Mouse (Mus musculus) 3T3-L1 (cell line): ENCODE results near the gene Panx1.
A peak's percentile ranks its signal among the peaks of the same experiment; 100 is the strongest.

ENCODE experiments used
- DNase-seq: peaks from one replicate; pipeline ENCODE4 v3.0.0-alpha.2; 2015; ENCODE audit warnings: low read depth, low spot score

The Panx1 gene

DNA sequence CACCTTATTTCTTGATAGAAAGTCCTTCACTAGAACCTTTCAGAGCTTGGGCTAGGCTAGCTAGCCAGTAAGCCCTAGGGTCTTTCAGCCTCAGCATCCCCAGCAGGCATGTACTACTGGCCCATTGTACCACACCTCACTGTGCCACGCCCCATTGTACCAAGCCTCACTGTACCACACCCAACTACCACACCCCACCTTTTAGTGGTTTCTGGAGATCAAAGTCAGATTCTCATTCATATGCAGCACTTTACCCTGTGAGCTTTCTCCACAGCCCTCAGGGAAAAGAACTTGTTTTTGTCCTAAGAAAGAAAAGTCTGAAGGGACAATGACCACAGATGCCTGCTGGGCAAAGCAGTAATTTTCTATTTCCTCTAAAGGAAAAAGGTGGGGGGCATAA lies 22.2 kb downstream of the Panx1 start:
- DNase-seq: no peak

DNA sequence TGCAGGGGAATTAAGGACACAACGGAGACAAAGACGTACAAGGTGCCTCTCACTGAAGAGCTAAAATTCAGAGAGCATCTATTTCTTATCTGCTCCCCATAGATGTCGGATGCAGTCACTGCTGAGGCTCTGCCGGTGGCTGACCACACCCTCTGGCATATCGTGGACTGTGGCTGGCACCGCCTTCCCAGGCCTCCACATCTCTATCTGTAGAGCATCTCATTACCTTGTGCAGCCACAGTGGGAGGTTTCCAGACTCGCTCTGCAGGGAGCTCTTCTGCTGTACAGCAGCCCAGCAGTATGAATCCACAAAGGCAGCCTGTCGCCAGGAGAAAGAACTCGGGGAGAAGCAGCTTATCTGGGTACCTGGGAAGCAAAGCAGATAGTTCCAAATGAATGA lies 24.1 kb downstream of the Panx1 start:
- no peak for DNase-seq

DNA sequence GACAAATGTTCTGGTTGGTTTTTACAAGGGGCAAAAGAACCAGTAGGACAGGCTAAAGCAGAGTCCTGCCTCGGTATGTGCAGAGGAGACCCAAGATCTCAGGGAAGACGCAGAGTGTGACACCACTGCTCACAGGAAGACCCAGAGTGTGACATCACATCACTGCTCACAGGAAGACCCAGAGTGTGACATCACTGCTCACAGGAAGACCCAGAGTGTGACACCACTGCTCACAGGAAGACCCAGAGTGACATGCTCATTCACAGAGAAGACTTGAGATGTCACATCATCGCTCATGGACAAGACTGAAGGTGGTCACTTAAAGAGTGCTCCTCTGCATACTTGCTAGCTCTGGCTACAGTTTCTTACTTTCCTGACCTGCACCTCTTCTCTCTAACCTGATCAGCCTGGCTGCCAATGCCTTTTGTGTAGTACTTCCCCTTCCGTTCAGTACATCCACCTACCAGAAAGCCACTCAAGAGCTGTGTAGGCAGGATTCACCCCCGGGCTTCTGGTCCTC lies 24.7 kb downstream of the Panx1 start:
- DNase-seq: no peak

DNA sequence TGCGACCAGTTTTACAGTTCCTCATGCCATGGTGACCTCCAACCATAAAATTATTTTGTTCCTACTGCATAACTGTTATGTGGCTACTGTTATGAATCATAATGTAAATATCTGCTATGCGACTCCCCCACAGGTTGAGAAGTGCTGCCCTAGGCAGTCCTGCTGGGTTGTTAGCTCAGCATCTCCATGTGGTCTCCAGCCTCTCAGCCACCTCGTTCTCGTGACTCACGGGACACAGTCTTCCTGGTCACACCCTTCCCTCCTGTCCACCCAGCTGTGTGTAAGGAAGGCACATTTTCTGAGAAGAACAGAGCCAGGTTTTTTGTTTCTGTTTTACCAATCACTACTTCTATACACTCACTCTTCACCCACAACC lies 26.5 kb downstream of the Panx1 start:
- peak; percentile 76 for DNase-seq

DNA sequence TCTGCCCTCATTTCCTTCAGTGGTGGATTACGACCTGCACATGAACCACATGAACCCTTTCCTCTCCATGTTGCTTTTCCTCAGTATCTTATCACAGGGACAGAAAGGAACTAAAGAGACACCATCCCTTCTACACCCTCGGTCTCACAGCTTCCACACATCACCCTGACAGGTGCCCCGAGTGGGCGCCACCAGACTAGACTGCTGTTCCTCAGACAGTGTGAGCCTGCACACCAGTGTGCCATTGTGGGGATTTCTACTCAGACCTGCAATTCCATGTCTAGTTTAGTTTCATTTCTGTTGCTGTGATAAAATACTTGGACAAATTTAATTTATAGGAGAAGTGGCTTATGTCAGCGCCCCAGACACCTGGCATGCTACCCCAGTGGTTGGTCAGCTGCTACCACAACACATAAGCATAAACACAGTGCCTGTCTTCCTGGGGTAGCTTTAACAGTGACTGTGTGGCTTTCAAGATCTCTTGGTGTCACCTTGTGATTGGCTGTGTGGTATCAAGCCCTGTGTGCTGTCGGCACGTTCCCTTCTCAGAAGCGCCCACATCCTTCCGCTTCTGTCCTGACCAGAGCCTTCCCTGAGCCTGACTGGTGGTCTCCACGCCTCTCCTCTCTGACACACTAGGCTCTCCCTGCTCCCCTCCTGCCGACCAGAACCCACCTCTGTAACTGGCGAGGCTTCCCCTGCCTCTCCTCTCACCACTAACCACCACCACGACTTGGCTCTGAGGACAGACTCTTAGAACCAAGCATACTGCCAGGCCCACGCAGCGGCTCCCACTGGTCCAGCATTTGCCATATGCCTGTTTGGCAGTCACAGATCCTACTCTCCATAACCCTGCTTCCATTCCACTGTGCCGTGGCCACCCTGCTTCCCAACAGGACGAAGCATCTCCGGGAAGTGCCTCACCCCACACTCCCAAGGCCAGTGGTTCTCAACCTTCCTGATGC lies 27.2 kb downstream of the Panx1 start:
- DNase-seq: no peak

DNA sequence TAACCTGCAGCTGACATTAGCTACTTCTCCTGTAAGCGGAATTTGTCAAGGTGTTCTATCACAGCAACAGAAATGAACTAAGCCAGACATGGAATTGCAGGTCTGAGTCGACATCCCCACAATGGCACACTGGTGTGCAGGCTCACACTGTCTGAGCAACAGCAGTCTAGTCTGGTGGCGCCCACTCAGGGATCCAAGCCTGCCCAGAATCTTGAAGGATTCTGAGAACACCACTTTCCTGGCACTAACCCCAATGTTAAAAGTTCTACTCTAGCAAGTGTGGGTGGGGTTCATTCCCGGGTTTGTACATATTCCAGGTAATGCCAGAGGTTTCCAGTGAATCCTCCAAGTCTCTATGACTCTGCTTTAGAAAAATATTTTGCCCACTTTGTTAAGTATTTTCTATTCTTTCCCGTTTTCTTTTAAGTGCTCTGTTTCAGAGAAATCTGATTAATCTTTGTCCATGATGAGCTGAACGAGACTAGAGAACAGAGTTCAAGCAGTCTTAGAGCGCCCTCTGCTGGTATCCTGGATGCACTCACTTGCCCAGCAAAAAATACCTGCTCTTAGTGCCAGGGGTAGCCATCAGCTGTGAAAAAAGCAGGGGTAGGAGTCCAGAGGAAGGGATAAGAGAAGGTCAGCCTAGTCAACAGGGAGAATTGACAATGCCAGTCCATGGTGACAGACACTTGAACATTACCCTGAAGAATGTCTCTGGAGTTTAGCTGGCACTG lies 29.9 kb downstream of the Panx1 start:
- peak; percentile 89 for DNase-seq

DNA sequence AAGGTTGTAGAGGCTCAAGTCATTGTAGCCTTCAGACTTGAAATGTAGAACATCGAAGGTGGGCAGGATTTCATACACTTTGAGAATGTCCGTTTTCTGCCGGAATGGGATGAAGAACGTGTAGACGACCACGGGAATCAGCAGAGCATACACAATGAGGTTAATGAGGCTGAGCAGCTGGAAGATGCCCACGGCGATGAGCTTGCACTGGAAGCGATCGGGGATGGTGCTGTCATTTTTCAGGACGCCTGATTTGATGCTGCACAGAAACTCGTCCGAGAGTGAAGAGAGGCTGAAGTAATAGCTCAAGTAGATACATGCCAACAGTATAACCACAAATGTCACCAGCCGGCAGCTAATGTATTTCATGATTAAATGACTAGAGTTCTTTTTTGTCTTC lies 37.7 kb downstream of the Panx1 start:
- no peak for DNase-seq

DNA sequence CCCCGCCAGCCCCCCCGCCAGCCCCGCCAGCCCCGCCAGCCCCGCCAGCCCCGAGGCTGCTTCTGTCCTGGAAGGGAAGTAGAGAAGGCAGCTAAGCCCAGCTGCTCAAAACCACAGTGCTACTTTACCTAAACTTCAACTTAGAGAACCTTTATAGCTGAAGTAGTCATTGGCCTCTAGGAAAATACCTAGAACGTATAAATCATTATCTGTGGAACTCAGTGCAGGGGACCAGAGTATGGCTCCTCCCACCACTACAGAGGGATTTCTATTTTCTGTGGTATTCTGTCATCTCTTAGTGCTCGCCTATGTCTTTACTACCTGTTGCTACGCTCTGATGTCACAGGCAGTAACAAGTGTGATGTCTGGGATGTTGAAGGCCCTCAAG lies 41.0 kb downstream of the Panx1 start:
- no peak for DNase-seq

DNA sequence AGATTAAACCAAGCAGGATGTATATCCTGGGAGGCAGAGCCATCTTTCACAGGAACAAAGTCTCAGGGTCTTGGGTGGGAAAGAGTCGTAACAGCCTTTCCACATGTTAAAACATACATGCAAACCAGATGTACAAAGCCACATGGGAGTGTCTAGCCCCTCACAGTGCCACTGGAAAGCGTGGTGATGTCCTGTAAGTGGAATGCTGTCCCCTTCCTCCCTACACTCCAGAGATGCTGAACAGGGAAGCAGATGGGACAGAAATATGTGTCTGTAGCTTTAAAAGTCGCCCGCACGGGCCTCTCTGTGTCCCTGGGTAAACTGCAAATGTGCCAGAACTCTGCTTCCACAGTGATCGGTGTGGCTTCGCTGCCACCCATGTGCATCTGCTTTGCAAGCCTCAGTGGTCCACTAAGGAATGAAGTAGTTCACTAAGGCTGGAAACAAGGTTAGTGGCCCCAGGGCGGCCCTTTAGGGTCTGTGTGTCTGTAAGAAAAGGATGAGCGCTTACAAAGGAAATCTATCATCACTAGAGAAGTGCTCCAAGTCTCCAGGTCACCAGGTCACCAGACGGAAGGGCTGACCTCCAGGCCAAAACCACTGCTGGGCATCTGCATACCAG lies 41.5 kb downstream of the Panx1 start:
- DNase-seq: no peak

DNA sequence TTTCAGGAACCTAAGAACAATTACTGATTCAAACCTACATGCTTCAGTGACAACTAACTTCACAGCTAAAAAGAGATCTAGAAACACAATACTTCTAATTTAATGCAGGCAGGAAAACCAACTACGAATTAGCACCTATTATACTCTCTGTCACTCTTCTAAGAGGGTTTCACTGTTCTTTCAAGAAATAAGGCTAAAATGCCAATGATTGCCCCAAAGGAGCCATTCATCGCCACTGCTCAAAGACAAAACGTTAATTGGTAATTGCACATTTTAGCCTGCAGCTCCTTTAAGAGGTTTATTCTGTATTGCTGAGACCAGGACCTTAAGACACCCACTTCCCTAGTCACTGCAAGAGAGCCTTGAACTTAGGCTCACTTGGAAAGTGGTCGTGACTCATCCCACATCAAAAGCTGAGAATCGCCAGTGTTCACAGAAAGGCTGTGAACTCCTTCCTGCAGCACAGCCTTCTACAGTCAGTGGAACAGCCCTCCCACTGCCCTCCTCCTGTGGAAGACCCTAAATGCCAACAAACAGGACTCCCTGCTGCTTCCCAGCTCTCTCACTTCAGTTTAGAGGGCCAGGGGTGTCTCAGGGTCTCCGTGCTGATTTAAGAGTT lies 42.2 kb downstream of the Panx1 start:
- DNase-seq: no peak

DNA sequence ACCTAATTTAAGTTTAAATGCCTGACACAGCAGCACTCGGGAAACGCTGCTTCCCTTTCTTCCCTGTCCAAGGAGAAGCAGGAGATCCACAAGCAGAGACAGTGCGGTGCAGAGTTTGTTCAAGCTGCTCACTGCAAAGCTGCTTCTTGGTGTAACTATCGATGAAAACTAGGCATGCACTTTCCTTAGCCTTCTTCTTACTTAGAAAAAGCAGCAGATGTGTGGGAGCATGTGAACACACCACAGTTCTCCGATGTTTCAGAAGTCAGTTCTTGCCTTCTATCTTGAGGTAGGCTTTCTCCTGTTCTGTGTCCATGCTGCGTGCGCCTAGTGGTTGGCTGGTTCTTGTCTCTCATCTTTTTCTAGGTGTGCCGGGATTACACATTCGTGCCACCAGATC lies 46.5 kb downstream of the Panx1 start:
- no peak for DNase-seq

DNA sequence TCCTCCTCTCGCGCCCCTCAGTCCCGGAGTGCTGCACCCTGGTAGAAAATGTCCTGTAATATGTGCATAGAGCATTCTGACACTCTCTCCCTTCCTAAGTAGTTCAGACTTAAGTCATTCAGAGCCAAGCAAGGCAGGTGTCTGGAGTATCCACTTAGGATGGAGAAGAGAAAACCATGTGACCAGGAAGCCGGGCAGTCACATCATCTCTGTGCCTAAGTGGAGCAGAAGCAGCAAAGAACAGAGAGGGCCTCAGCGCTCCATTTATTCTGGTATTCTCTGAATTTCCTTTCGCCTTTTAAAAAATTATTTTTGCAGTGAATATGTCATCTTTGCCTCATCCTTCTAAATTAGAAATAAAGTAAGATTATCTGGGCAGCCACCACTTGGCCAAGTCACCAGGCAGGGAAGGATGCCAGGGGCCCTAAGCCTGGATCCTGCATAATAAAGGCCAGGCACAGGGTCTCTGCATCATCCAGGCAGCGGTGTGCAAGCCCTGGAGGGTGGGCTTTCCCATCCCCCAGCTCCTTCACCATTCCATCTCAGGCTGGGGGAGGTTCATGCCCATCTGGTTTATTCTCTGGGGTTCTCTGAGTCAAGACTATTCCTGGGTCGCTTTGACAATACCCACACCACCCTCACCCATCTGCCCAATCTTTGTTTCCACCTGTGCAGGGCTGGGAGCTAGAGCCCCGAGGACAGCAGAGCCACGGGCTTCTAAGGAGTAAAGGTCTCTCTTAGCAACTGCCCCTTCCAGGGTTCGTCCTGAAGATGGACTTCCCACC lies 47.8 kb downstream of the Panx1 start:
- DNase-seq: no peak

DNA sequence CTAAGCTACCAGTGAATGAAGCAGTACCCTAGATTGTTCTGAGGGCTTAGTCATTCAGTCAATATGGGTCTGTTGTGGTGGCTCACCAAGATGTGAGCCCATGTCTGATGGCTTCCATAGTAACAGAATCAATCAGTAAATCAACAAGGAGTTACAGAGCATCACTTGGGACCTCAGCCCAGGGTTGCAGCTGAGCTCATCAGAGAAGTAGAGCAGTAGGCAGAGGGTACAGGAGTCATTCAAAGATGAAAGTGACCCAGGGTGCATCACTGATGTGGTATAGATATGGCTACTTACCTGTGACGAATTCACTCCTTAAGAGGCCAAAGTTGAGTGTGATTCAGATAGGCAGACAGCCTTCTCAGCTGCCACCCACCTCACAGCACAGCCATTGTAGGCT lies 49.8 kb downstream of the Panx1 start:
- no peak for DNase-seq

DNA sequence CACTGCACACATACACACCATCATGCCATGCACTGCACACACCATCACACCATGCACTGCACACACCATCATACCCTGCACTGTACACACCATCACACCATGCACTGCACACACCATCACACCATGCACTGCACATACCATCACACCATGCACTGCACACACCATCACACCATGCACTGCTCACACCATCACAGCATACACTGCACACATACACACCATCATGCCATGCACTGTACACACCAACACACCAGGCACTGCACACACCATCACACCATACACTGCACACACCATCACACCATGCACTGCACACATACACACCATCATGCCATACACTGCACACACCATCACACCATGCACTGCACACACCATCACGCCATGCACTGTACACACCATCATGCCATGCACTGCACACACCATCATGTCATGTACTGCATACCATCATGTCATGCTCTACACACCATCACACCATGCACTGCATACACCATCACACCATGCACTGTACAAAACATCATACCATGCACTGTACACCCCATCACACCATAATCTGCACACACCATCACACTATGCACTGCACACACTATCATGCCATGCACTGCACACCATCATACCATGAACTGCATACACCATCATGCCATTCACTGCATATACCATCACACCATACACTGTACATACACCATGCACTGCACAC lies 56.5 kb downstream of the Panx1 start:
- no peak for DNase-seq

DNA sequence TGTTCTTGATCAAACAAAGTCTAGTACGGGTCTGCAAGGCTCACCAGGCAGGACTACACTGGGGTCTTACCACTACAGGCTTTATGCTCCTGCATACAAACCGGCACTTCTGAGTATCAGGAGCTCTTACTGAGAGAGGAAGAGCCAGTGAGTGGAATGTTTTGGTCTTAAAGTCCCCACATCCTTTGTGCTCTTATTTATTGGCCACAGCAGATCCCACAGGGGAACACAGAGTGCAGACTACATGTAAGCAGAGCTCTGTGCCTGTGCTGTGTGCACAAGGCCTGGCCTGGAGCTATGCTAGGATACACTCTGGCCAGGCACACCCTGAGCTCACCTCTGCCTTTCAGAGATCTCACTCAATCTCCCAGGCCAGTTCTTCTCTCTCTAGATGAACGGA lies 62.1 kb downstream of the Panx1 start:
- DNase-seq: no peak

DNA sequence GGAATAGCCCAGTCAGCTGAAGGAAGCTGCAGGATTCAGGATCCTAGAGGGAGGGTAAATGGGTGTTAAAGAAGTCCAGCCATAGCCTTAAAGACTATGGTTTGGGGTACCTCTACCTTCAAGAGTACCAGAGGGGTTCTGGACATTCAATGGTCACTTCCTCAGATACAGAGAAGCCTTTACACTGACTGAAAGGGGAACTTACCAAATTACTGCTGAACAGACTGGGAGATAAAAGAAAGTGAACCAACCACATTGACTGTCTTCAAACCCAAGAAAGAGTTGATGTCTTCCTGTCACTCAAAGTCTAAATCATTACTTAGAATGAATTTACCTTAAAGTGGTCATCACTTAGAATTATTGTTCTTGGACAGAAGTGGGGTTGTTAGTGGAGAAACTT lies 62.6 kb downstream of the Panx1 start:
- no peak for DNase-seq

DNA sequence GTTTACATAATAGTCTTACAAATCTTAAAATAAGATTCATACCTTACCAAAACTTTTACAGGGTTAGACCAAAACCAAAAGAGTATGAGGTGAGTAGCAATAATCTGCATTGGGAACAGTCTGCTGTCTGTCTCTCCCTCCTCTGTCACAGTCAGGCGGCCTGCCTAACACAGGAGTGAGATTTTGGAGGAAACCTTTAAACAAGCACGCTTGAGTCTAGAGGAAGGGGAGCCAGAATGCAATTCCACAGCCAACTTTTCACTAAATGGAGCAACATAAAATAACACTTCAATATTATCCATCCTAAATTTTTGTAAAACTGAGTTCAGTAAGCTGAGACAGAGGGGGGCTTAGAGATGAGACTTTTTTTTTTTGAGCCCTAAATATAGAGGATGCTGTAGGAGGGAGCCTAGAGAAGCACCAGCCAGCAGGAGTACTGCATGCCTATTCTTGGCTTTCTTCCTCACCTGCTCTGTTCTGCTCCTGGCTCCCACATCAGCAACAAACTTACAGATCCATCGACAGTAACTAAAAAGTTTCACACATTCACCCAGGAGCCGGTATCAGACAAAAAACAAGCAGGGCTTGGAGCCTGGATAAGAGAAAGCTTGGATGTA lies 63.6 kb downstream of the Panx1 start:
- DNase-seq: no peak

DNA sequence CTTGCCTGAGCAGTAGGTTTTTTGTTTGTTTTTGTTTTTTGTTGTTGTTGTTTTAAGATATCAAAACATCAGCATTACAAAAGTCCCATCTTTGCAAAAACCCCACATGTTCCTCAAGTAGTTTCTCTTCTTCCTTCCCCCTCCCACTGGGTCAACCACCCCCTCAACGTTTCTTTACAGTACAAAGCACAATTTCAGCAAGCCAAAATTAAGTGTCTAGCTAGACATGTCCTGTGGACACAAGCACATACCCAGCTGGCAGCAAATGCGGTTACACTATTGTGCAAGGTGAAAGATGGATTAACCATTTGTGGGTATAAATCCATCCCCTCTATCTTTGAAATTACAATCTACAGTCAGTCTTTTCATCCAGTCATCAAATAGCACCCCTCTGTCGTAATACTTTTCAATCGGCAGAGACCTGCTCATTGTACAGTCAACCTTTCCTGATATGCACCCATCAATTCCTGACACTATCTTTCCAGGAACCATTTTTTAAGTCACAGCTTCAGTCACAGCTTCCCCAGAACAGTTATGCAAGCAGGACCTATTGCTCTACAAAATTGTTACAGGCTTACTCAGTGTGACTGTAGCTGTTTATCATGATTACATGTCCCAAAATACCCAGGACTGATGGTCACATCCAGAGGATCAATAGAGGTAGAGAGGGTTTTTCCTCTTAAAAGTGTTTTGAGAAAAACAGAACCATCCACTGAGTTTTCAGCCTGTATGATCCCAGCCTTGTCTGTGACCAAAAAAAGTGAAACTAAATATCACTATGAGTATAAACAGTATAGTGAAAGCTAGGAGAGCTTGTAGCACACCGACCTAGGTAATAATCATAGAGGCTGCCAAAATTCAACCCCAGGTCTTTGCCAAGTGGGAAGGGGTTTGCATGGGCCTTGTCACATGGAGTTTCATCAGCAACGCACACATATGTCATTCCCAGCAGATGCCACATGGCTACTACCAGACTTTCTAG lies 70.7 kb downstream of the Panx1 start:
- no peak for DNase-seq

DNA sequence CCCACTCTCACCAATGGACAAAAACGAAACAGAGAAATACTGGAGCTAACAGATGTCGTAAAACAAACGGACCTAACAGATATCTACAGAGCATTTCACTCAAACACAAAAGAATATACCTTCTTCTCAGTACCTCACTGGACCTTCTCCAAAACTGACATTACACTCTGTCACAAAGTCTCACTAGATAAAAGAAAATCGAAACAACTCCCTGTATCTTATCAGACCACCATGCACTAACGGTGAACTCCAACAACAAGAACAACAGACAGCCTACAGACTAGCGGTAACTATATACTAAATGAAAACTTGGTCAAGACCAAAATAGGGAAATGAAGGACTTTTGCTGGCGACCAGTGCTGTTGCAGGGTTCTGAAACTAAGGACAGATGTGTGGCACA lies 71.5 kb downstream of the Panx1 start:
- DNase-seq: no peak
